Mouse (Mus musculus): ENCODE results near the gene Gigyf2. TPM values are rescaled to one million over a fixed set of nuclear protein-coding genes. Genes with fewer than 3 reads are reported as not detected.
"Not testable (repeated sequence)": the region's sequence is repeated elsewhere in the genome, so short reads cannot be mapped to it uniquely, and the experiment has no call there.

The Gigyf2 gene
- polyA plus RNA-seq, 1 experiment from 2014 or later: 55.8 TPM

DNA sequence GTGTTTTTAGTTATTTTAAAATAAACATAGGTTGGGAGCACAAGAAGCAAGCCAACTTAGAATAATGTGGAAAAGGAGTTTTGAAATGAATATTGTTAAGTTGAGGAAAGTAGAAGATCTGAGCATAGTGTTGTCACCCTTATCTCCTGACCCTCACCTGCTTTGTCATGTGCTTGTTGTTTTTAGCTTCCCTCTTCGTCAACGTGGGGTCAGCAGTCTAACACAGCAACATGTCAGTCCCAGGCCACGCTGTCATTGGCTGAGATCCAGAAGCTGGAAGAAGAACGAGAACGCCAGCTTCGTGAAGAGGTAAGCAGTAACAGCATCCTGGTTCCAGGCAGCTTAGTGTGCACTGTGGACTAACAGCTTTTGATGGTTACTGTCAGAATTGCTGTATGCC, 109.8 kb downstream of the Gigyf2 start:
- Histone ChIP-seq H3K9ac (ENCODE audit: low read length) (no peak overlapping the region), H3K4me1 (replicated peaks; ENCODE audit: control insufficient read depth, insufficient read depth, low read length) (no peaks in the 10 kb centered on the region), H3K4me2 (ENCODE audit: low read depth, low read length, severe bottlenecking) (no peak overlapping the region), H3K36me3 (ENCODE audit: control insufficient read depth, insufficient read depth, low read length) (peaks cover 2% of the 10 kb centered on the region; the same call in 1 of the 2 replicates), H3K9me3 (ENCODE audit: control insufficient read depth, low read length) (no peaks in the 10 kb centered on the region), H3K4me3 (ENCODE audit: low read depth, low read length) (no peak overlapping the region), H3K27ac (ENCODE audit: low read depth, low read length) (no peak overlapping the region), H3K27me3 (ENCODE audit: control insufficient read depth, insufficient read depth, low read length) (no peaks in the 10 kb centered on the region)
- DNase-seq (ENCODE audit: low spot score): no peak
- ATAC-seq (replicated peaks; ENCODE audit: low FRiP score): no peak
- WGBS: 91% methylated on average over 6 of the region's 6 CpGs

DNA sequence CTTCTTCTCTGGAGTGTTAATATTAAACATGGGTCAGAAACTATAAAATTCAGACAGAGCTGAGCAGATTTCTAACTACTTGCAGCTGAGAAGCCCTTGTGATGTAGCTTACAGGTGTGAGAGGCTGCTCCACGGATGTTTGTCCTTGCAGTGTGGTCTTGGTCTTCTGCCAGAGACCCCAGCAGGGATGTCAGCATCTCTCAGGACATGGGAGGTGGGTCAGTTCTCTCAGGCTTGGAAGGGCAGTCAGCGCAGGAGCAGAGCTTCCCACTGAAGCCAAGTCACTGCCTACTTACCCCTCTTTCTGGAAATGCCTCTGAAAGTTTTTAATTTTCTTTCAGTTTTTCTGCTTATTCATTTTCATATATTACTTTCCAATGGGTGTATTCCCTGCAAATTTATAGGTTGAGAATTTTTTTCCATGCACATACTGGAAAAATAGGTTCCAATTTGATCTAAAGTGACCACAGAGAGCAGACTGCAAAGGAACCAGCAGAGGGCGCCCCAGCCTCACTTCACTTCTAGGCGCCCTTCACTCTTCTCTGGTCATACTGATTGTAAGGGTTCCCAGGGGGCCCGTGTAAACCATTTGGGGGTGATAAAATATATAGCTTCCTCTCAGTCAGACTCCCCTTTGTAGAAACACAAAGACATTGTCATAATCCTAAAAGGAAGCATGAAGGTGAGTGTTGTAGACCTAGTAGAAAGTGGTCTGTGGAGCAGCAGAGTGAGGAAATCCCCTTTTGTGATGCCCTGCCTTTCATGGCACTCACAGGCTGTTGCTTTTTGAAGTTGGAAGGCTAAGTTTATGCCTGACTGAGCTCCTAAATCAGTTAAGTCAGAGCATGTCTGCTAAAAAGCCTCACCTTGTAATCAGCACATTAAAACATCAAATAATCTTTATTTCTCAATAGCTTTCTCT, 120.6 kb downstream of the Gigyf2 start:
- DNase-seq (ENCODE audit: low spot score) (peak; percentile 79), ATAC-seq (replicated peaks; ENCODE audit: low FRiP score) (no peak)
- no peak overlapping the region for H3K4me3 ChIP-seq (ENCODE audit: low read depth, low read length)
- WGBS: 41% methylated on average over 5 of the region's 5 CpGs
- no peaks in the 10 kb centered on the region for H3K36me3 ChIP-seq (ENCODE audit: control insufficient read depth, insufficient read depth, low read length)
- no peak overlapping the region for H3K4me2 ChIP-seq (ENCODE audit: low read depth, low read length, severe bottlenecking)
- H3K27ac ChIP-seq (ENCODE audit: low read depth, low read length): no peak overlapping the region
- H3K4me1 ChIP-seq (replicated peaks; ENCODE audit: control insufficient read depth, insufficient read depth, low read length): no peaks in the 10 kb centered on the region
- H3K9me3 ChIP-seq (ENCODE audit: control insufficient read depth, low read length): no peaks in the 10 kb centered on the region
- no peak overlapping the region for H3K9ac ChIP-seq (ENCODE audit: low read length)
- H3K27me3 ChIP-seq (ENCODE audit: control insufficient read depth, insufficient read depth, low read length): no peaks in the 10 kb centered on the region

DNA sequence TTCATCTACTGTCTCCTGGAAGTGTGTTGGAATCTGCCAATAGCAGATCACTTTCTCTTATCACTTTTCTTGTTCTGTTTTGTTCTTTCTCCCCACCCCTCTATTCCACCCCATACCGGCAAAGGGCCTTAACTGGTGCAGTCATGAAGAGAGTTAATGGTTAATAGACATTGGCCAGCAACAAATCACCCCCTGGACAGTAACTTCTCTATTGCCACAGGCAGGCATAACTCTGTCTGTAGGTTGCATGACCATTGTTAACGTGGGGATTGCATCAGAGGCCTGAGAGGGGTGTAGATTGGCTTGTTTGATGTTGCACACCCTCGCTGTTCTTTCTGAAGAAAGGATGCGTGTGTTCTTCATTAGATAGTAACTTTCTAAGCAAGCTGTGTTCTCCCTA, 122.6 kb downstream of the Gigyf2 start:
- Histone ChIP-seq H3K4me1 (replicated peaks; ENCODE audit: control insufficient read depth, insufficient read depth, low read length) (no peaks in the 10 kb centered on the region), H3K9me3 (ENCODE audit: control insufficient read depth, low read length) (no peaks in the 10 kb centered on the region), H3K4me2 (ENCODE audit: low read depth, low read length, severe bottlenecking) (no peak overlapping the region), H3K27ac (ENCODE audit: low read depth, low read length) (no peak overlapping the region), H3K4me3 (ENCODE audit: low read depth, low read length) (no peak overlapping the region), H3K9ac (ENCODE audit: low read length) (no peak overlapping the region), H3K36me3 (ENCODE audit: control insufficient read depth, insufficient read depth, low read length) (no peaks in the 10 kb centered on the region), H3K27me3 (ENCODE audit: control insufficient read depth, insufficient read depth, low read length) (no peaks in the 10 kb centered on the region)
- DNase-seq (ENCODE audit: low spot score): no peak
- ATAC-seq (replicated peaks; ENCODE audit: low FRiP score): no peak
- 90% methylated on average over 4 of the region's 4 CpGs for WGBS

DNA sequence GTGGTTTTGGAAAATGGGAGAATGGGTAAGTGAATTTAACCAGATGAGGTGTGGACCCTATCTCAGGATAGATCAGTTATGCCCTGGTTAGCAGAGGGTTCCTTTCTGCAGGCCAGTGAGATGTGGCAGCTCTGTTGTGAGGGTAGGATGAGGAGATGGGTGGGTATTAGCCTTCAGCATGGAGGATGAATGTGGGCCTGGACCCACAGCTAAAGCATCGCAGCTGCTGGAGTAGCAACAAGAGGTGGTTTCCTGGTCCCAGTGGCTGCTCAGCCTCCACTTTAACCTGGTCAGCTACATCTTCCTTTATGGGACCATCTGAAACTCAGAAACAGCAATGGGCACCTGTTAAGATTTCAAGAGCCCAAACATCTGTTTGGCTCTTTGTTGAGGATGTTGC, 129.6 kb downstream of the Gigyf2 start:
- H3K27ac ChIP-seq (ENCODE audit: low read depth, low read length): no peak overlapping the region
- H3K36me3 ChIP-seq (ENCODE audit: control insufficient read depth, insufficient read depth, low read length): no peaks in the 10 kb centered on the region
- no peak overlapping the region for H3K9ac ChIP-seq (ENCODE audit: low read length)
- H3K27me3 ChIP-seq (ENCODE audit: control insufficient read depth, insufficient read depth, low read length): no peaks in the 10 kb centered on the region
- H3K4me2 ChIP-seq (ENCODE audit: low read depth, low read length, severe bottlenecking): no peak overlapping the region
- WGBS: 87% methylated on average over 1 of the region's 1 CpGs
- ATAC-seq (replicated peaks; ENCODE audit: low FRiP score): no peak
- no peak for DNase-seq (ENCODE audit: low spot score)
- H3K4me3 ChIP-seq (ENCODE audit: low read depth, low read length): no peak overlapping the region
- H3K9me3 ChIP-seq (ENCODE audit: control insufficient read depth, low read length): no peaks in the 10 kb centered on the region
- no peaks in the 10 kb centered on the region for H3K4me1 ChIP-seq (replicated peaks; ENCODE audit: control insufficient read depth, insufficient read depth, low read length)

DNA sequence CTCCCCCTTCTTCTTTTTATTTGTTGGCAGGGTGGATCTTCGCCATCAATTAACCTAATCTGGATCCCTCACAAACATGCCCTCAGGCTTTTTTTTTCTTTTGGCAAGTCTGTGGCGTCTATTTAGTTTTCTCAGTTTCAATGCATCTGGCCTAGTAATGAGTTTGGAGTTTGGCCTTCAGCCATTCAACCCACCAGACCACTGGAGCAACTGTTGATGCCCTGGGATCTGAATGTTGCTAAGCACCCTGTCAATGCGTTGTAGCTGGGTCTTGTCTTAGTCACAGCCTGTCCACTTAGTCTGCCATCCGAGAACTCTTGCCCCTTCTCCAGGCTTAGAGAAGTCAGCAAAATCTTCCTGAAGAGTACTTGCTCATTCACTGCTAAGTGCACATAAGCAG, 131.2 kb downstream of the Gigyf2 start:
- Histone ChIP-seq H3K9me3 (ENCODE audit: control insufficient read depth, low read length) (no peaks in the 10 kb centered on the region), H3K36me3 (ENCODE audit: control insufficient read depth, insufficient read depth, low read length) (no peaks in the 10 kb centered on the region), H3K4me3 (ENCODE audit: low read depth, low read length) (no peak overlapping the region), H3K4me2 (ENCODE audit: low read depth, low read length, severe bottlenecking) (no peak overlapping the region), H3K4me1 (replicated peaks; ENCODE audit: control insufficient read depth, insufficient read depth, low read length) (no peaks in the 10 kb centered on the region), H3K27ac (ENCODE audit: low read depth, low read length) (no peak overlapping the region), H3K9ac (ENCODE audit: low read length) (no peak overlapping the region), H3K27me3 (ENCODE audit: control insufficient read depth, insufficient read depth, low read length) (no peaks in the 10 kb centered on the region)
- WGBS: 92% methylated on average over 4 of the region's 4 CpGs
- no peak for ATAC-seq (replicated peaks; ENCODE audit: low FRiP score)
- DNase-seq (ENCODE audit: low spot score): no peak

DNA sequence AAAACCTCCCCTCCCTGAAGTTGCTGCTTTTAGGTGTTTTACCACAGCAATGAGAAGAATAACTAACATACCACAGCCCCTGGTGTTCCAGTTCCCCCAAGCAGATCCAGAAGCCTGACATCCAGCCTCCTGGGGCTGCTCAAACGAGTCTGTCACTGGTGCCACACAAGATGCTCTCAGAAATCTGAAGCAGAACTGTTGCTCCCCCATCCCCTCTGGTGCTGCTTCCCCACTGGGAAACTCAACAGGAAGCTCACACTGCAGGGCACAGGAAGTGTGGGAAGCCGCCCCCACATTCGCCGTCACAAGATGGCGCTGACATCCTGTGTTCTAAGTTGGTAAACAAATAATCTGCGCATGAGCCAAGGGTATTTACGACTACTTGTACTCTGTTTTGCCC, 133.1 kb downstream of the Gigyf2 start:
- not testable (repeated sequence) for H3K9me3 ChIP-seq (ENCODE audit: control insufficient read depth, low read length); H3K4me2 ChIP-seq (ENCODE audit: low read depth, low read length, severe bottlenecking); DNase-seq (ENCODE audit: low spot score); H3K27me3 ChIP-seq (ENCODE audit: control insufficient read depth, insufficient read depth, low read length); H3K4me1 ChIP-seq (replicated peaks; ENCODE audit: control insufficient read depth, insufficient read depth, low read length); H3K36me3 ChIP-seq (ENCODE audit: control insufficient read depth, insufficient read depth, low read length); H3K27ac ChIP-seq (ENCODE audit: low read depth, low read length); ATAC-seq (replicated peaks; ENCODE audit: low FRiP score); H3K4me3 ChIP-seq (ENCODE audit: low read depth, low read length); H3K9ac ChIP-seq (ENCODE audit: low read length)
- WGBS: 86% methylated on average over 5 of the region's 7 CpGs

DNA sequence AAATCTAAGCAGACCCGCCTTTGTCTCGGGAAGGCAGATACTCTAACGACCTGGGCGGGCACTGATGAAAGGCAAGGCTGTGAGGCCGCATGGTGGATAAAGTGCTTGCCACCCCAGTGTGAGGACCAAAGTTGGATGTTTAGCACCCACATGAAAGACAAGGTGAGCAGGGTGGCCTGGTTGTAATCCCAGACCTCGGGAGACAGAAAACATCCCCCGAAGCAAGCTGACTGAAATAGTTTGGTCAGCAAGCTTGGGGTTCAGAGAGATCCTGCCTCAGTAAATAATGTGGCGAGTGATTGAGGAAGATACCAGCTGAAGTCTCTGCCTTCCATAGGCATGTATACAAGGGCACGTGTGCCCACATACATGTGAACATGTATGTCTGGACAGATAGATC, 140.7 kb downstream of the Gigyf2 start:
- Histone ChIP-seq H3K4me2 (ENCODE audit: low read depth, low read length, severe bottlenecking) (no peak overlapping the region), H3K4me3 (ENCODE audit: low read depth, low read length) (no peak overlapping the region), H3K4me1 (replicated peaks; ENCODE audit: control insufficient read depth, insufficient read depth, low read length) (no peaks in the 10 kb centered on the region), H3K27me3 (ENCODE audit: control insufficient read depth, insufficient read depth, low read length) (no peaks in the 10 kb centered on the region), H3K27ac (ENCODE audit: low read depth, low read length) (no peak overlapping the region), H3K9me3 (ENCODE audit: control insufficient read depth, low read length) (no peaks in the 10 kb centered on the region), H3K36me3 (ENCODE audit: control insufficient read depth, insufficient read depth, low read length) (no peaks in the 10 kb centered on the region), H3K9ac (ENCODE audit: low read length) (no peak overlapping the region)
- 79% methylated on average over 9 of the region's 9 CpGs for WGBS
- DNase-seq (ENCODE audit: low spot score): no peak
- ATAC-seq (replicated peaks; ENCODE audit: low FRiP score): no peak

DNA sequence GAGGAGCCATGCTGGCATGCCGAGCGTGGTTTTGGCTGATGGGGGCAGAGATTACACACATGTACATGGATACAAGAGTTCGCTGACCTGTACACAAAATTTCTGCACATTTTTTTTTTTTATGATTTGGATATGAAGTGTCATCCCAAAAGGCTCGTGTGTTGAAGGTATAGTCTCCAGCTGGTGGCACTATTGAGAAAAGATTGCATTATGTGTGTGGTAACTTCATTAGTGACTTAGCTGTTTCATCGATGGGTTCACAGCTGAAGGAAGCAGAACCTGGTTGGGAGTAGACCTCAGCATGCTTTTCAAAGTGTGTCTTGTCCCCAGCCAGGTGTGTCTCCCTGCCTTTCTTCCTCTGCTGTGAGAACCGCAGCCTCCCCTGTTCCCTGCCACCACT, 141.5 kb downstream of the Gigyf2 start:
- ATAC-seq (replicated peaks; ENCODE audit: low FRiP score) (no peak), DNase-seq (ENCODE audit: low spot score) (no peak)
- H3K9ac ChIP-seq (ENCODE audit: low read length): no peak overlapping the region
- no peaks in the 10 kb centered on the region for H3K4me1 ChIP-seq (replicated peaks; ENCODE audit: control insufficient read depth, insufficient read depth, low read length)
- H3K36me3 ChIP-seq (ENCODE audit: control insufficient read depth, insufficient read depth, low read length): no peaks in the 10 kb centered on the region
- H3K27me3 ChIP-seq (ENCODE audit: control insufficient read depth, insufficient read depth, low read length): no peaks in the 10 kb centered on the region
- no peak overlapping the region for H3K27ac ChIP-seq (ENCODE audit: low read depth, low read length)
- H3K9me3 ChIP-seq (ENCODE audit: control insufficient read depth, low read length): no peaks in the 10 kb centered on the region
- H3K4me2 ChIP-seq (ENCODE audit: low read depth, low read length, severe bottlenecking): no peak overlapping the region
- WGBS: 81% methylated on average over 6 of the region's 6 CpGs
- no peak overlapping the region for H3K4me3 ChIP-seq (ENCODE audit: low read depth, low read length)

DNA sequence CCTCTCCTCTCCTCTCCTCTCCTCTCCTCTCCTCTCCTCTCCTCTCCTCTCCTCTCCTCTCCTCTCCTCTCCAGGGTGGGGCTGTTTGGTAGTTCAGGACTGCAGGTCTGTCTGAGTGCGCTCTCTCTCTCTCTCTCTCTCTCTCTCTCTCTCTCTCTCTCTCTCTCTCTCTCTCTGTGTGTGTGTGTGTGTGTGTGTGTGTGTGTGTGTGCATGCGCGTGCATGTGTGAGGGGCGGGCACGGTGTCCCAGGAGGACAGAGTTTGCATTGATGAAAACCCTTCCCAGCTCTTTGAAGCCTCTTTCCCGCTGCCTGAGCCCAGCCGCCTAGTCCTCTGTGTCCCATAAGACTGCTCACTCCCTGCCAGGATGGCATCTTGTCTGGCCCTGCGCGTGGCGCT, 143.2 kb downstream of the Gigyf2 start, which contains the start of gene Snorc:
Gene Snorc (plus strand): TSS at position 301 of the 400 bp plus-strand sequence.
- not testable (repeated sequence) for H3K9ac ChIP-seq (ENCODE audit: low read length); ATAC-seq (replicated peaks; ENCODE audit: low FRiP score); H3K4me3 ChIP-seq (ENCODE audit: low read depth, low read length); H3K27me3 ChIP-seq (ENCODE audit: control insufficient read depth, insufficient read depth, low read length); DNase-seq (ENCODE audit: low spot score); H3K36me3 ChIP-seq (ENCODE audit: control insufficient read depth, insufficient read depth, low read length); H3K27ac ChIP-seq (ENCODE audit: low read depth, low read length); H3K9me3 ChIP-seq (ENCODE audit: control insufficient read depth, low read length); H3K4me2 ChIP-seq (ENCODE audit: low read depth, low read length, severe bottlenecking); H3K4me1 ChIP-seq (replicated peaks; ENCODE audit: control insufficient read depth, insufficient read depth, low read length)
- WGBS: 27% methylated on average over 9 of the region's 10 CpGs

Data from forebrain, embryonic 11.5 days (tissue).